Mouse (Mus musculus) cerebral cortex, adult 2 months (tissue): Measurements from ENCODE around the gene Naa15.

Experiments
- whole genome bisulfite sequencing: fragments of 180-500 bp; shearing (Covaris S2); methylation state at CpG from one replicate; pipeline ENCODE4 v1.1.7; 2018; 5-methylcytosine and 5-hydroxymethylcytosine counted together

Naa15 gene

DNA sequence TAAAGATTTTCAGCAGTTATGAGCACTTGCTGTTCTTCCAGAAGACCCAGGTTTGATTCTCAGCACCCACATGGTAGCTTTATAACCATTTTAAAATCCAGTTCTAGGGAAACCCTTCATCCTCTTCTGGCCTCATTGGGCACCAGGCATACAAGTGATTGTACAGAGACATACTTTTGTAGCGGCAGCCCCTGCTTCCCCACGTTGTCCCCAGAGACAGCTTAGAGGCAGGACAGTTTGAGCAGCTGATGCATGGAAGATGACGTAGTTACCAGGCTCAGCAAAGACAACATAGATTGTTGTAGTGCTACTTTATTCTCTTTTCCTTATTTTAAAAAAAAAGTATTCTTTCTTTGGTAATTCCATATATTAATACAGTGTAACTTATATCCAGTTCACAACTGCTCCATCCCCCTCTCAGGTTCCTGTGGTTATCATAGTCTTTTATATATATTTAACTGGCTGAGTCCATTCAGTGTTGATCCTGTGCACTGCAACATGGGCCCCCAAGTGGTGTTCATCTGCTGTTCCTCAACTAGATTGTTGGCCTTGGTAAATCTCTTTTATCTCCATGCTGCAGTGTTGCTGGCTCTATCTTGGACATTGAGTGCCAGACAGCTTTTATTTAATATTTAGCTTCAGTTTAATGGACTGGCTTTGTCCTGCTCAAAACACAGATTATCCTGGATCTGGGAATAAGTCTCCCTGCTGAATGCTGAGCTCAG, 20.1 kb downstream of the Naa15 start:
- WGBS: 91% methylated on average over 3 of the region's 3 CpGs

DNA sequence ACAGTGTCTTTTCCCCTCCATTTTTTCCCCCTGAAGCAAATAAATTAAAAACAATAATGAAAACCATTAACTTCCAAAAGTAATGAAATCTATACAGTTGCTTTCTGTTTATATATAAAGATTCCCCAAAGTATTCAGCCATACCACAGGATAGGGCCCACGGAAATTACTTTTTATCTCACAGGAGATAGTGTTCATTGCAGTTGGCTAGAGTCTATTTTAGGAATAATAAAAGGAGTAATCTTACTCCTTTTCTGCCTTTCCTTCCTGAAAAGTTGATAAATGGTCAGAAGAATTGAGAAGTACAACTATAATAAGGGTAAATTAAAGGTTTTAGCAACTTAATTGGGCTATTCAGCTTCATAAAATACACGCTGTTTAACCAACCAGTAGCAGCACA, 53.6 kb downstream of the Naa15 start:
- 94% methylated on average over 2 of the region's 2 CpGs for WGBS

DNA sequence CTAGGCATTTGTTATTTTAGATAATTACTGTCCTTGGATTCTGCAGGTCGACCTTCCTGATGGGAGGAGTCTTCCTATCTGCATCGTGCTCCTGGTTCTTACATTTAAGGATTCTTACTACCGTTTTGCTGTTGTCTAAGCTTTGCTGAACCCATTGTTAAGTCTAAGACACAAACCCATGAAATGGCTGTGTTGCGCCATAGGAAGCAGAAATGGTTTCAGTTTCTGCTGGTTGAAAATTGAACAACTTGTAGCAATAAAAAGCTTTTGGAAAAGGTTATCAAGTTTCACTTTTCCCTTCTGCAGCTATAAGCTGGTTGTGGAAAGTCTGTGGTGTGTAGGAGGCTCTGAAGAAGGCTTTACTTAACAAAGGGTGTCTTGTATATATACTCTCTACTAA, 60.8 kb downstream of the Naa15 start:
- 59% methylated on average over 4 of the region's 4 CpGs for WGBS

DNA sequence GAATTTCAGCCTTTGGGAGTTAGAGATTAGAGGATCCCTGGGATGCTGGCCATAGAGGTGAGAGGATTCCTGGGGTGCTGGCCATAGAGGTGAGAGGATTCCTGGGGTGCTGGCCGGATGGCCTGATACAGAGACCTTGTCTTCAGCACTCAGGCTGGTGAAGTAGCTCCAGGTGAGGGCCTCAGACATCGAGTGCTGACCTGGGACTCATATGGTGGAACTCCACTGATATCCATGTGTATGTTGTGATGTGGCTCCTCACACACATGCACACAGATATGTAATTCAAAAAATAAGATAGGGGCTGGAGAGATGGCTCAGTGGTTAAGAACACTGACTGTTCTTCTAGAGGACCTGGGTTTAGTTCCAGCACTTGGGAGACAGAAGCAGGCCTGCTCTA, 64.9 kb downstream of the Naa15 start:
- 62% methylated on average over 2 of the region's 2 CpGs for WGBS

DNA sequence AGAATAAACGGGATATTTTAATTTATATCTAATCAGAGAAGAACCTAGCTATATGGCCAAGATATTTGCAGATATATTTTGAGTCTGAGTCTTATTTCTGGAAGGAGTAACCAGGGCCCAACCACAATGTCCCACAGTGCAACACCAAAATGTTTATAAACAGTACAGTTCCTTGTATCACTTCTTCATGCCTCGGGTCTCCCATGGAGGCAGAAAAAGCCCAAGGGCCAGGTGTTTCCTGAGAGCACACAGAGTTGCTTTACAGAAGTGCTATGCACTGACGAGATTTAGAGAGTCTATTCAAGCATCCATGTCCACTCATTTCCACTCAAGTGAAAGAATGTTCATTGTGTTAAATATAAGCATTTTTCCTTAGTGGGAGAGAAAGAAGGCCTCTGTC, 66.9 kb downstream of the Naa15 start:
- 40% methylated on average over 3 of the region's 3 CpGs for WGBS

DNA sequence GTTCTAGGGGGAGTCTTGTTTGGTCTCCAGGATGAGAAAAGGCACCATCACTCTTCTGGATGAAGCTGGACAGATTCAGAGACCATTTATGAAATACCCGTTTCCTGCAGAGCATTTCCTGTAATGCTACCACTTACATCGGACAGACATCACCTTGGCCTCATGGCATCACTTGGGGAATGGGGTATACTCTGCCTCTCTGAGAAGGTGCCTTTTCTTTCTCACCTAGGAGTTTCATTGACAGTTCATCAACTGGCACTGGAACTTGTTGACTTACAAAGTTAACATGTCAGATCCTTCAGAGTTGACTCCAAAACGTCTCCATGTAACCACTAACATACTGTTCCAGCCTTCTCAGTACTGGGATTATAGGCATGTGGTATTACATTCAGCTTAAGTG, 67.8 kb downstream of the Naa15 start:
- WGBS: 63% methylated on average over 3 of the region's 3 CpGs

DNA sequence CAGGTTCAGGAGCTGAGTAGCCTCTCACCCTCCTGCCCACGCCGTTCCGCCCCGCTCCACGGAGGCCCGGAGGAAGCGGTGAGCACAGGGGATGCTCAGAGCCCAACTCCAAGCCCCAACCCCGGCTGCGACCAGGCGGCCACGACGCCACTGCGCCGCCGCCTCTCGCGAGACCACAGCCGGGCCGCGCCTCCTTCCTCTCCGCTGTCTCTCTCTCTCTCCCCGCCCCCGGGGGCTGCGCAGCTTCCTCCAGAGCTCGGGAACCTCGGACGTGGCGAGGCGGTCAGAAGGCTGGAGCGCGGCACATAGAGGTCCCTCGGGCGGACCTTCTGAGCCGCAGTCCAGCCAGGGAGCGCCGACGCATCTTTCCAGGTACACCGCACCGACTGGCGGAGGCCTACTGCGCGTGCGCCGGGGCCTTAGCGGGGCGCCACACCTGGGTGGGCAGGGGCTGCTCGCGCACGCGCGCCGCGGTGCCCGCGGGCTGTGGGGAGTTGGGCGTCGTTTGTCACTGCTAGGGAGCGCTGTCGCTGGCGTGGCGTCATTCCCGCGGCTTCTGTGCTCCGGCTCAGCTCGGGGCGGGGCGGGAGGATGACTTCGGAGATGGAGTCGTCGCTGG, 68.9 kb downstream of the Naa15 start, which contains the start of gene Rab33b:
TSS of gene Rab33b (plus strand) at position 180 of the 619 bp plus-strand sequence.
- under 1% methylated on average over 70 of the region's 70 CpGs for WGBS

GRCm38 (mm10) chr3:51484370-51484769, 69.4 kb downstream of the Naa15 start:
- under 1% methylated on average over 33 of the region's 33 CpGs for WGBS

DNA sequence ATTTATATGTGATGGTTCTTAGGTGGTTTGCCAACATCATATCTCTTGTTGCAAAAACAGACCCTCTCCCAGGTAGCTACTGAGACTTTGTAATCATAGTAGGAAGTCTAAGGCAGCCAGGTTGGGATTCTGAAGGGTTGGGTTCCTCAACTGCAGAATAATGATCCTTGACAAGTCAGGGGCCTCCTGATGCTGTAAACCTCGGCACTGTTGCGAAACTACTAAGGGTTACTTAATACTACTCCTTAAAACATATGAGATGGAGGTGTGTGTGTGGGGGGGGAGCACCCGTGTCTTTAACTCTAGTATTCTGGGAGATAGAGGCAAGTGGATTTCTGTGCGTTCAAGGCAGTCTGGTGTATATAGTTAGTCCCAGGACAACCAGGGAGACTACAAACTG, 70.4 kb downstream of the Naa15 start:
- 46% methylated on average over 4 of the region's 4 CpGs for WGBS

DNA sequence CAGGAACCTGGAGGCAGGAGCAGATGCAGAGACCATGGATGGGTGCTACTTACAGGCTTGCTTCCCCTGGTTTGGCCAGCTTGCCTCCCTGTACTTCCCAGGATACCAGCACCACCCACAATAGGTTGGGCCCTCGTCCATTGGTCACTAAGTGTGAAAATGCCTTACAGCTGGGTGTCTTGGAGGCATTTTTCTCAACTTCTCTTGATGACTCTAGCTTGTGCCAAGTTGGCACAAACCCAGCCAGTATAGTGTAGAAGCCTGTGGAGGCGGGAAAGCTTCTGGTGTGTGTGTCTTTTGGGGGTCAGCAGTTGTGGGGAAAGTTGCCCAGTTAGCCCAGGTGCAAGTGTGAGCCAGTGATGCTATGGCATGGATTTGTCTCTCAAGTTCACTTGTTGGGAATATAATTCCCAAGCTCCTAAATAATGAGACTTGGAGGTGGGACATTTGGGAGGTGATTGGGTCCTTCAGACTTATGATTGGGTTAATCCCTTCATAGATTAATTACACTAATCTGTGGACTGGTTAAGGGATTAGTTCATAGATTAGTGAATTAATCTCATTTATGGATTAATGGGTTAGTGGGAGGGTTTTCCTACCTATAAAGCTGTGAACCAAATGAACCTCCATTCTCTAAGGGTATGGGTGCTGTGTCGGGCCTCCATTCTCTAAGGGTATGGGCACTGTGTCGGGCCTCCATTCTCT, 71.7 kb downstream of the Naa15 start:
- WGBS: 73% methylated on average over 4 of the region's 4 CpGs

GRCm38 (mm10) chr3:51490088-51490753, 75.3 kb downstream of the Naa15 start:
- 65% methylated on average over 7 of the region's 7 CpGs for WGBS

GRCm38 (mm10) chr3:51493272-51493838, 78.4 kb downstream of the Naa15 start:
- 80% methylated on average over 13 of the region's 13 CpGs for WGBS

GRCm38 (mm10) chr3:51494466-51494865, 79.5 kb downstream of the Naa15 start:
- WGBS: 73% methylated on average over 2 of the region's 2 CpGs

DNA sequence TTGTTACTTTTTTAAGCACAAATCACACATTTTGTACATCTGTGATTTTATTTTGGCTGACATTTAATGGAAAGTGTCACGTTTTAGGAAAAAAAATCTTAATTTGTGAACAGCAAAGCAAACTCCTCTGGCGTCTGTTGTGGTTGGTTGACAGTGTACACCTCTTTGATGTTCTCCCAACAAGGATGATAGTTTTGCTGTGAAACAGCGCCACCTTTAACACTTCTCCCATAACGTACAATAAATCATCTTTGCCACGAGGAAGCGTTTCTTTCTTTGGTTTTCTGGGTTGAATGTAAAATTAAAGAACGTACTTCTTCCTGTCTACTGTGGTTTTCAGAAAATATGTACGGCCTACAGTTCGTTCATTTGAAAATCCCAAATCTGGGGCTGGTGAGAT, 80.7 kb downstream of the Naa15 start:
- 87% methylated on average over 9 of the region's 9 CpGs for WGBS

- 97% methylated on average over 1 of the region's 1 CpGs for WGBS
Measured at GRCm38 (mm10) chr3:51497978-51498377, 83.0 kb downstream of the Naa15 start.

GRCm38 (mm10) chr3:51498659-51499058, 83.7 kb downstream of the Naa15 start:
- 73% methylated on average over 5 of the region's 5 CpGs for WGBS

DNA sequence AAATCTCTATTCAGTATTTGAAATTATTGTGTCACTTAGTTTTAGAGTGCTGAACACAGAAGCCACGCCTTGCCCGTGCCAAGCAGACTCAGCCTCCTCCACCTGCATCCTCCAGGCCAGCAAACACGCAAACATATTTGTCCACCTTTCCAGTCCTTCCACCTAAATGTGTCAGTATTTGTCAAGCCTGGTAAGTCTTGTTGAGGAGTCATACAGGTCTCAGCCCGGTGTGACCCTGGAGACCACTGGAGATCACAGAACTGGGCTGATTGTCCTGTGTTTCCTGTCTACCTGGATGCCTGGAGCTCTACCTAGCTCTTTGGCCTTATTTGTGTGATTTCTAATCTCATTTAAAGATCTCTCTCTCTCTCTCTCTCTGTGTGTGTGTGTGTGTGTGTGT, 84.9 kb downstream of the Naa15 start:
- 96% methylated on average over 4 of the region's 4 CpGs for WGBS

GRCm38 (mm10) chr3:51504385-51504952, 89.5 kb downstream of the Naa15 start:
- 68% methylated on average over 11 of the region's 11 CpGs for WGBS

DNA sequence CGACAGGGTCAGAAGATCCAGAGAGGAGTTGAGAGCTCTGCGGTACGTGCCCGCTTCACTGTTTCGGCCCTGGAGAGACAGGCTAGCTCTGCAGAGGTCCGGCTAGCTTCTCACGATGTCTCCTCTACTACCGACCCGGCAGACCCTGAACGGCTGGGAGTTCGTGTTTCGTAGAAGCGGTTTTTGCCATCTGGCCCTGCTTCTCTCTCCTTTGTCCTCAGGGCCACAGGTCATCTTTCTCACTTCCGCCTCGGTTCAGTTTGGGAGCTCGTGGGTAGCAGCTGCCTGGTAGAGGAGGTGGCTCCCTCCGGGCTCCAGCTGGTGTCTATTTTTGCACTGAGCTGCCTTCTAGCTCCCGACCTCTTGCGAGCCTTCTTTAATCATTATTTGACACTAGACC, 90.5 kb downstream of the Naa15 start:
- 59% methylated on average over 19 of the region's 19 CpGs for WGBS

DNA sequence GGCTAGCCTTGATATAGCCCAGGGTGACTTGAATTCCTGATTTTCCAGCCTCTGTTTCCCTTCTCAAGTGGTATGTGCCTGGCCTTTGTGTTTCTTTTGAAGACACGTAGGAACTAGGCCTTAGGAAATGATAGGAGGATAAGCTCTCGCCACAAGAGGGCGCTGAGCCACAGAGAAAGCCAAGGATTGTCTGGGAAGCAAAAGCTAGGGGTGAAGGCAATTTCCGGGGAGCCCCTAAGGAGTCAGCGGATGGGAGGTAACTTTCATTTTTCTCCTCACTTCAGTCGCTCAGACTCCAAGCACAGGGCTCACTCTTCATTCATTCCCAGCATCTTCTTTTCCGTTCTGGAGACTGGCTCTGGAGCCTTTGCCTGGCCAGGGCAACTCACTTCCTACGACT, 96.0 kb downstream of the Naa15 start:
- WGBS: 21% methylated on average over 8 of the region's 8 CpGs

GRCm38 (mm10) chr3:51511983-51512382, 97.0 kb downstream of the Naa15 start:
- 80% methylated on average over 5 of the region's 5 CpGs for WGBS

GRCm38 (mm10) chr3:51517467-51517866, 102.5 kb downstream of the Naa15 start:
- 75% methylated on average over 4 of the region's 4 CpGs for WGBS
